Mouse (Mus musculus) forebrain, embryonic 11.5 days (tissue): ENCODE measurements around the gene Tdrd9. TPM values are rescaled to one million over a fixed set of nuclear protein-coding genes. Genes with fewer than 3 reads are reported as not detected.

Source experiments
- ATAC-seq: fragments of 200-750 bp; cut with Nextera tagmentation; replicated peaks from 2 replicates; pipeline ENCODE4 v1.8.0; 2017; ENCODE audit warnings: moderate TSS enrichment; ENCODE audit not compliant: low FRiP score
- DNase-seq: peaks from one replicate; pipeline ENCODE4 v3.0.0-alpha.2; 2017; ENCODE audit warnings: low spot score
- H3K27ac ChIP-seq: fragments of 300-500 bp; sonication (generic); 2 replicates; pipeline ENCODE4 v1.5.1; 2014; ENCODE audit warnings: low read depth, low read length
- H3K27me3 ChIP-seq: fragments of 300-500 bp; sonication (generic); 2 replicates; pipeline ENCODE4 v1.6.1; 2014; ENCODE audit warnings: mild to moderate bottlenecking, low read length, mixed read lengths; ENCODE audit not compliant: control insufficient read depth, insufficient read depth
- H3K36me3 ChIP-seq: fragments of 300-500 bp; sonication (generic); 2 replicates; pipeline ENCODE4 v1.6.1; 2014; ENCODE audit warnings: mild to moderate bottlenecking, low read length, moderate library complexity, mixed read lengths; ENCODE audit not compliant: control insufficient read depth, insufficient read depth
- H3K4me1 ChIP-seq: fragments of 300-500 bp; sonication (generic); replicated peaks from 2 replicates; pipeline ENCODE4 v1.6.1; 2014; ENCODE audit warnings: low read length, mixed read lengths; ENCODE audit not compliant: control insufficient read depth, insufficient read depth
- H3K4me2 ChIP-seq: fragments of 300-500 bp; sonication (generic); 2 replicates; pipeline ENCODE4 v1.6.1; 2014; ENCODE audit warnings: low read depth, mild to moderate bottlenecking, low read length, moderate library complexity, mixed read lengths; ENCODE audit not compliant: severe bottlenecking
- H3K4me3 ChIP-seq: fragments of 300-500 bp; sonication (generic); 2 replicates; pipeline ENCODE4 v1.5.1; 2014; ENCODE audit warnings: low read depth, low read length
- H3K9ac ChIP-seq: fragments of 300-500 bp; sonication (generic); 2 replicates; pipeline ENCODE4 v1.6.1; 2014; ENCODE audit warnings: low read length
- H3K9me3 ChIP-seq: fragments of 300-500 bp; sonication (generic); 2 replicates; pipeline ENCODE4 v1.6.1; 2016; ENCODE audit warnings: low read length, mixed read lengths; ENCODE audit not compliant: control insufficient read depth
- WGBS: fragments of 180-500 bp; shearing (Covaris S2); extraction: QIAGEN DNeasy Blood & Tissue Kit; methylation state at CpG from one replicate; pipeline ENCODE4 v1.1.7; 2014; 5-methylcytosine and 5-hydroxymethylcytosine counted together
- polyA plus RNA-seq: library from polyadenylated mRNA; unstranded; fragments of >200 nt; fragmentation: Nextera tagmentation; extraction: Ambion mirVana; gene quantifications from 2 replicates; pipeline ENCODE4 v1.2.1, GENCODE M21; 2014

The Tdrd9 gene
- polyA plus RNA-seq, result 0.94 and 1.7 TPM in 2 replicates

GRCm38 (mm10) chr12:111971231-111971686, at the start of gene Tdrd9:
Gene Tdrd9 (plus strand): TSS chr12:111971559.
- WGBS, result 88% methylated on average over 18 of the region's 18 CpGs

GRCm38 (mm10) chr12:111923117-111923516, 48.2 kb upstream of the Tdrd9 start:
- Histone ChIP-seq H3K9me3 (no peaks in the 10 kb centered on the region), H3K9ac (no peak overlapping the region), H3K27me3 (no peaks in the 10 kb centered on the region), H3K4me2 (no peak overlapping the region), H3K36me3 (no peaks in the 10 kb centered on the region), H3K27ac (no peak overlapping the region), H3K4me1 (no peaks in the 10 kb centered on the region), H3K4me3 (no peak overlapping the region)
- no peak for ATAC-seq
- DNase-seq, result no peak
- WGBS, result 85% methylated on average over 6 of the region's 6 CpGs

More at GRCm38 (mm10) chr12:111971231-111971686, at the start of gene Tdrd9:
- Histone ChIP-seq H3K9ac (no peak within 1 kb of the TSS), H3K36me3 (no peaks in the 10 kb centered on the region), H3K4me3 (no peak within 1 kb of the TSS), H3K9me3 (no peaks in the 10 kb centered on the region), H3K27ac (no peak within 1 kb of the TSS), H3K4me1 (no peaks in the 10 kb centered on the region), H3K4me2 (no peak within 1 kb of the TSS), H3K27me3 (no peaks in the 10 kb centered on the region)
- no peak for DNase-seq
- ATAC-seq, result no peak

- Histone ChIP-seq H3K4me1 (no peaks in the 10 kb centered on the region), H3K4me3 (no peak overlapping the region), H3K4me2 (no peak overlapping the region), H3K27me3 (no peaks in the 10 kb centered on the region), H3K9ac (no peak overlapping the region), H3K9me3 (no peaks in the 10 kb centered on the region), H3K27ac (no peak overlapping the region), H3K36me3 (no peaks in the 10 kb centered on the region)
- WGBS, result 92% methylated on average over 1 of the region's 1 CpGs
- ATAC-seq, result no peak
- DNase-seq, result no peak
Observed at GRCm38 (mm10) chr12:111927338-111927737, 44.0 kb upstream of the Tdrd9 start.

GRCm38 (mm10) chr12:111928411-111928966, 42.9 kb upstream of the Tdrd9 start:
- no peak for ATAC-seq
- 89% methylated on average over 18 of the region's 18 CpGs for WGBS

GRCm38 (mm10) chr12:111931411-111932025, 39.8 kb upstream of the Tdrd9 start:
- DNase-seq (no peak), ATAC-seq (no peak)
- Histone ChIP-seq H3K4me3 (no peak overlapping the region), H3K27me3 (no peaks in the 10 kb centered on the region), H3K4me2 (no peak overlapping the region), H3K4me1 (no peaks in the 10 kb centered on the region), H3K9me3 (no peaks in the 10 kb centered on the region), H3K9ac (no peak overlapping the region), H3K27ac (no peak overlapping the region), H3K36me3 (no peaks in the 10 kb centered on the region)
- 90% methylated on average over 9 of the region's 9 CpGs for WGBS

More at GRCm38 (mm10) chr12:111928411-111928966, 42.9 kb upstream of the Tdrd9 start:
- no peak overlapping the region for H3K9ac ChIP-seq
- H3K36me3 ChIP-seq, result no peaks in the 10 kb centered on the region
- no peaks in the 10 kb centered on the region for H3K27me3 ChIP-seq
- H3K4me1 ChIP-seq, result no peaks in the 10 kb centered on the region
- no peaks in the 10 kb centered on the region for H3K9me3 ChIP-seq
- no peak for DNase-seq
- H3K27ac ChIP-seq, result no peak overlapping the region
- no peak overlapping the region for H3K4me3 ChIP-seq
- no peak overlapping the region for H3K4me2 ChIP-seq

DNA sequence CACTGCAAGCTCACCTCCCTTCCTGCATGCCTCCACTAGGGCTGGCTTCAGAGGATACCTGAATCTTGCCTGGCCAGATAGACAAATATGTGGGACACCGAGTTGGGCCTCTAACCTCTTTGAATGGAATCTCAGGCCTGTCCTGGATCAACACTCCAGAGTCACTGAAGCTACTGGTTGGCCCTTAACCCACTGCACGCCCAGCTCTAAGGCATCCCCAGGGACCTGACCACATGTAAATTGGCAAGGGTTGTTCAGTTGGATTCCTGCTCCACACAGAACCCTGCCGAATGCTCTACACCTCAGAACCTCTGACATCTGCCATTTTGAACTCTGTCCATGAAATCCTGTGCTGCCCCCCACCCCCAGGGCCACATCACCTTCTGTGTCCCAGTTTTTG, 38.8 kb upstream of the Tdrd9 start:
- Histone ChIP-seq H3K4me1 (no peaks in the 10 kb centered on the region), H3K4me2 (no peak overlapping the region), H3K9ac (no peak overlapping the region), H3K27me3 (no peaks in the 10 kb centered on the region), H3K9me3 (no peaks in the 10 kb centered on the region), H3K4me3 (no peak overlapping the region), H3K27ac (no peak overlapping the region), H3K36me3 (no peaks in the 10 kb centered on the region)
- ATAC-seq (no peak), DNase-seq (no peak)
- 77% methylated on average over 3 of the region's 3 CpGs for WGBS

GRCm38 (mm10) chr12:111933032-111933704, 38.2 kb upstream of the Tdrd9 start:
- WGBS, result 64% methylated on average over 11 of the region's 11 CpGs
- DNase-seq (no peak), ATAC-seq (no peak)
- H3K9me3 ChIP-seq, result no peaks in the 10 kb centered on the region
- no peaks in the 10 kb centered on the region for H3K36me3 ChIP-seq
- no peaks in the 10 kb centered on the region for H3K4me1 ChIP-seq
- H3K27me3 ChIP-seq, result no peaks in the 10 kb centered on the region
- H3K9ac ChIP-seq, result no peak overlapping the region
- no peak overlapping the region for H3K27ac ChIP-seq
- H3K4me3 ChIP-seq, result no peak overlapping the region
- no peak overlapping the region for H3K4me2 ChIP-seq

DNA sequence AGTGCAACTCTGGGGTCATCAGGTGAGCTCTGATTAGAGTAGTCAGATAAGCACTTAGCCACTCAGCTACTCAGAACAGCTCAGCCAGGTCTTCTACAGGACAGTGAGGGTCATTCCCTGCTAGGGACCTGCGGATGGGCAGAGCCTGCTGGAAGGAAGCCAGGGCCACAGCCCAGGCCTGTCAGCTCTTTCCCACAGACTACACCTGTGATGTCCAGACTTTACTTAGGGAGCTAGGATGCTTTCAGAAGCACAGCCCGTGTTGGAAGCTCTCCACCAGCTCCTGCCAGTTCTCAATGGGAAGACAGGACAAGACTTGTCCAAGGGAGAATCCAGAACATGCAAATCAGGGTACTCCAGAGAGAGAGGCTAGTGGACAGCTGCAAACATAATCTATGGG, 37.4 kb upstream of the Tdrd9 start:
- Histone ChIP-seq H3K4me2 (no peak overlapping the region), H3K9me3 (no peaks in the 10 kb centered on the region), H3K4me3 (no peak overlapping the region), H3K27me3 (no peaks in the 10 kb centered on the region), H3K9ac (no peak overlapping the region), H3K4me1 (no peaks in the 10 kb centered on the region; the same call in 1 of the 2 replicates), H3K36me3 (no peaks in the 10 kb centered on the region), H3K27ac (no peak overlapping the region)
- ATAC-seq, result no peak
- 81% methylated on average over 2 of the region's 2 CpGs for WGBS
- no peak for DNase-seq
